Mouse (Mus musculus) brain, embryonic 18.5 days (tissue): ENCODE measurements around the gene Gm21852.
"Not testable (repeated sequence)": the region's sequence is repeated elsewhere in the genome, so short reads cannot be mapped to it uniquely, and the experiment has no call there.

Experiments used
- DNase-seq: peaks from one replicate; pipeline ENCODE4 v3.0.0-alpha.2; 2012; ENCODE audit warnings: low read depth, low spot score

The Gm21852 gene

DNA sequence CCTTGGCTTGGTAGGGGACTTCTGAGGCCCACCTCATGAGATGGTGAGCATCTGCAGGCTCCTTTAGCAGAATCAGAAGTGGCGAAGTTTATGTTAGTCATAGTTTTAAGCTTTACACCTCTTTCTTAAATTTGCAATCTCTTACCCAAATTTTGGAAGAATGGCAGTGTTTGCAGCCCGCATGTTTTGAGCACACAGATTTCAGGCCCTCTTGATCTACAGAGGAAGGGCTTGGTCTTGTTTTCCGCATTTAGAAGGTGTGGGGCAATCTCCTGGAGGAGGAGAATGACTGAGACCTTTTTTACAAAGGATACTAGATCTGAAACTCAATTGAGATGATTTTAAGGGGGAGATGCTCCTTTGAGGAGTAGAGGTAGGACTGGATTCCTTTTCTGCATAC, at the start of gene Gm21852:
Gm21852 (minus strand) TSS at position 101 of the 400 bp plus-strand sequence.
- not testable (repeated sequence) for DNase-seq
